Mouse (Mus musculus) left cerebral cortex, postnatal 25 days (tissue): ENCODE measurements around the gene Uri1. TPM values are rescaled to one million over a fixed set of nuclear protein-coding genes. Genes with fewer than 3 reads are reported as not detected.

Experiments used
- DNase-seq, 2 experiments: peaks; one replicate each; pipeline ENCODE4 v3.0.0; 2022; ENCODE audit warnings: low spot score in 2 of 2, mixed read lengths in 1 of 2
- intact Hi-C: fragments of 180-260 bp; cut with DNase I; formaldehyde crosslinking; loops from one replicate; pipeline ENCODE4 v1.15.1; 2025
- total RNA-seq, 2 experiments: library from RNA; stranded (reverse); gene quantifications; 2 replicates each; pipeline ENCODE4 v1.2.3; 2021

The Uri1 gene
- total RNA-seq, 2 experiments from 2014 or later: 35.9 to 48.3 TPM

GRCm38 (mm10) chr7:37933754-37934308 lies 89.5 kb downstream of the Uri1 start:
- DNase-seq: no peak
- intact Hi-C loops: loop anchor here (10.0 kb wide), 1 partner anchor 559 kb away; no protein-coding TSS in a partner anchor

- intact Hi-C loops: loop anchor here (10.0 kb wide), 1 partner anchor 557 kb away; no protein-coding TSS in a partner anchor
- DNase-seq: no peak
Observed at GRCm38 (mm10) chr7:37931631-37932030, 91.7 kb downstream of the Uri1 start.

- peak; percentile 46 to 62 for DNase-seq
- intact Hi-C loops: loop anchor here (10.0 kb wide), 1 partner anchor 555 kb away; no protein-coding TSS in a partner anchor
Observed at GRCm38 (mm10) chr7:37929738-37930137, 93.6 kb downstream of the Uri1 start.

- intact Hi-C loops: no loop called here
Observed at GRCm38 (mm10) chr7:37922999-37923398, 100.4 kb downstream of the Uri1 start.

GRCm38 (mm10) chr7:37921681-37922430 lies 101.5 kb downstream of the Uri1 start:
- intact Hi-C loops: no loop called here
- no peak for DNase-seq

More at GRCm38 (mm10) chr7:37922999-37923398, 100.4 kb downstream of the Uri1 start:
- no peak for DNase-seq

GRCm38 (mm10) chr7:37918926-37919325 lies 104.4 kb downstream of the Uri1 start:
- DNase-seq: no peak
- intact Hi-C loops: no loop called here

GRCm38 (mm10) chr7:37916762-37917439 lies 106.5 kb downstream of the Uri1 start:
- intact Hi-C loops: no loop called here
- peak in 1 of 2 experiments; percentile 71 for DNase-seq

- no peak for DNase-seq
- intact Hi-C loops: no loop called here
Observed at GRCm38 (mm10) chr7:37911802-37912122, 111.6 kb downstream of the Uri1 start.

GRCm38 (mm10) chr7:37911114-37911801 lies 112.1 kb downstream of the Uri1 start:
- intact Hi-C loops: no loop called here
- DNase-seq: no peak

GRCm38 (mm10) chr7:37910161-37910560 lies 113.2 kb downstream of the Uri1 start:
- no peak for DNase-seq
- intact Hi-C loops: no loop called here

Other genes starting within 250 kb of the Uri1 start
- gene Zfp536, start 249.9 kb downstream of the Uri1 start, total RNA-seq: 10 to 100 TPM; 32.0 to 38.0 TPM
- gene Ccne1, start 84.0 kb upstream of the Uri1 start, total RNA-seq: 10 to 100 TPM; 16.7 to 18.8 TPM
- gene 1600014C10Rik, start 159.7 kb upstream of the Uri1 start, total RNA-seq: 10 to 100 TPM; 21.5 to 22.6 TPM
- gene Plekhf1, start 204.5 kb upstream of the Uri1 start, total RNA-seq: 1 to 10 TPM; 1.4 TPM
- gene Pop4, start 247.9 kb upstream of the Uri1 start, total RNA-seq: 10 to 100 TPM; 22.7 to 24.0 TPM